Mouse (Mus musculus) limb, embryonic 14.5 days (tissue): ENCODE data around the gene Usp3. TPM values are rescaled to one million over a fixed set of nuclear protein-coding genes. Genes with fewer than 3 reads are reported as not detected.
A peak's percentile ranks its signal among the peaks of the same experiment; 100 is the strongest.

ENCODE experiments used
- ATAC-seq: fragments of 200-750 bp; cut with Nextera tagmentation; 2 replicates; pipeline ENCODE4 v1.8.0; 2017; ENCODE audit warnings: low read depth, moderate number of reproducible peaks, moderate TSS enrichment; ENCODE audit not compliant: low FRiP score
- DNase-seq: peaks from one replicate; pipeline ENCODE4 v3.0.0-alpha.2; 2015; ENCODE audit warnings: low spot score
- H3K27ac ChIP-seq: fragments of 300-500 bp; sonication (generic); replicated peaks from 2 replicates; pipeline ENCODE4 v1.5.1; 2014; ENCODE audit warnings: low read depth, mild to moderate bottlenecking, low read length, moderate library complexity, mixed read lengths
- H3K27me3 ChIP-seq: fragments of 300-500 bp; sonication (generic); 2 replicates; pipeline ENCODE4 v1.6.1; 2014; ENCODE audit warnings: low read length, mixed read lengths; ENCODE audit not compliant: control insufficient read depth, insufficient read depth
- H3K36me3 ChIP-seq: fragments of 300-500 bp; sonication (generic); 2 replicates; pipeline ENCODE4 v1.6.1; 2014; ENCODE audit warnings: mild to moderate bottlenecking, low read length, moderate library complexity, mixed read lengths; ENCODE audit not compliant: control insufficient read depth, insufficient read depth
- H3K4me1 ChIP-seq: fragments of 300-500 bp; sonication (generic); 2 replicates; pipeline ENCODE4 v1.6.1; 2014; ENCODE audit warnings: antibody characterized with exemption, low read length, mixed read lengths; ENCODE audit not compliant: control insufficient read depth, insufficient read depth
- H3K4me2 ChIP-seq: fragments of 300-500 bp; sonication (generic); replicated peaks from 2 replicates; pipeline ENCODE4 v1.6.1; 2014; ENCODE audit warnings: low read depth, mild to moderate bottlenecking, low read length, moderate library complexity; ENCODE audit not compliant: severe bottlenecking
- H3K4me3 ChIP-seq: fragments of 300-500 bp; sonication (generic); replicated peaks from 2 replicates; pipeline ENCODE4 v1.5.1; 2014; ENCODE audit warnings: low read length
- H3K9ac ChIP-seq: fragments of 300-500 bp; sonication (generic); 2 replicates; pipeline ENCODE4 v1.6.1; 2014; ENCODE audit warnings: mild to moderate bottlenecking, low read depth, low read length, moderate library complexity; ENCODE audit not compliant: severe bottlenecking
- H3K9me3 ChIP-seq: fragments of 300-500 bp; sonication (generic); 2 replicates; pipeline ENCODE4 v1.6.1; 2016; ENCODE audit warnings: low read length; ENCODE audit not compliant: control insufficient read depth
- POLR2A ChIP-seq: fragments of 200-500 bp; IDR thresholded peaks from 2 replicates; pipeline ENCODE4 v1.8.0; 2012; ENCODE audit warnings: inconsistent platforms, mild to moderate bottlenecking, moderate library complexity, borderline replicate concordance; ENCODE audit not compliant: insufficient read depth, insufficient read length; ENCODE audit errors: extremely low read depth
- WGBS: fragments of 180-500 bp; shearing (Covaris S2); extraction: QIAGEN DNeasy Blood & Tissue Kit; methylation state at CpG from one replicate; pipeline ENCODE4 v1.1.7; 2014; 5-methylcytosine and 5-hydroxymethylcytosine counted together
- polyA plus RNA-seq, 2 experiments: library from polyadenylated mRNA; depleted of rRNA in 1 of 2; stranded (reverse) in 1 of 2; unstranded in 1 of 2; fragments of >200 nt; fragmentation: Nextera tagmentation in 1 of 2; extraction: Ambion mirVana in 1 of 2; gene quantifications; 2 replicates each; pipeline versions ENCODE4 v1.2.1 to v1.2.3; 2012 to 2014

The Usp3 gene
- polyA plus RNA-seq, 2 experiments: 45.8 to 66.7 TPM

- no peak overlapping the region for H3K4me2 ChIP-seq
- H3K4me1 ChIP-seq: peaks cover 17% of the 10 kb centered on the region
- no peak for DNase-seq
- H3K4me3 ChIP-seq: no peak overlapping the region
- H3K9me3 ChIP-seq: no peaks in the 10 kb centered on the region
- TF ChIP-seq POLR2A: no peak
- no peaks in the 10 kb centered on the region for H3K27me3 ChIP-seq
- peaks cover 69% of the 10 kb centered on the region for H3K36me3 ChIP-seq
- WGBS: 95% methylated on average over 10 of the region's 10 CpGs
- ATAC-seq: no peak
- H3K9ac ChIP-seq: no peak overlapping the region
- H3K27ac ChIP-seq: no peak overlapping the region
These were observed 77.2 kb downstream of the Usp3 start for GRCm38 (mm10) chr9:66515680-66516210.

DNA sequence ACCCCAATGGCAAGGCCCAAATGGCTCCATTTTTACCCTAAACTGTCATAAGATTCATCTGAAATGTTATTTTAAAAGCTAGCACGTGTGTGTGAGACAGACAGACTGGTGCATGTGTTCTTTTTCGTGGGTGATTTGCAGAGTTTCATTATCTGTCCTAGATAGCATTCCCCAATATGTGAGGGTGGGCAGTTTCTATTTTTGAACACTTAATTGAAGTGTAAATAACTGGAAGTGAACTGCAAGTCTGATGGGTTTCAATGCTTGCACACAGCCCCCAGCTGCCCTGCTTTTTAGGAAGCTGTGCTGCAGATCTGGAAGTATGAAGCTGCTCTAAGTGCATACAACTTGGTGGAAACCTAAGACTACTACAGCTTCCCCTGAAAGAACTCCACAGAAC is 77.8 kb downstream of the Usp3 start:
- TF ChIP-seq POLR2A: no peak
- H3K9me3 ChIP-seq: no peaks in the 10 kb centered on the region
- H3K9ac ChIP-seq: no peak overlapping the region
- 82% methylated on average over 2 of the region's 2 CpGs for WGBS
- H3K4me2 ChIP-seq: no peak overlapping the region
- H3K4me3 ChIP-seq: no peak overlapping the region
- H3K36me3 ChIP-seq: peaks cover 62% of the 10 kb centered on the region
- H3K4me1 ChIP-seq: peaks cover 23% of the 10 kb centered on the region
- DNase-seq (no peak), ATAC-seq (no peak)
- H3K27me3 ChIP-seq: no peaks in the 10 kb centered on the region
- no peak overlapping the region for H3K27ac ChIP-seq

- 0 out of 2 replicates have a peak within 1 kb of the TSS, but pooled peaks have one; percentile 7 for H3K9ac ChIP-seq
- H3K4me2 ChIP-seq: no peak within 1 kb of the TSS
- 65% methylated on average over 17 of the region's 17 CpGs for WGBS
- DNase-seq (no peak), ATAC-seq (no peak)
- TF ChIP-seq POLR2A: no peak
- no peaks in the 10 kb centered on the region for H3K27me3 ChIP-seq
- peaks cover 55% of the 10 kb centered on the region for H3K36me3 ChIP-seq
- peaks cover 23% of the 10 kb centered on the region for H3K4me1 ChIP-seq
- 0 out of 2 replicates have a peak within 1 kb of the TSS, but pooled peaks have one; percentile 33 for H3K27ac ChIP-seq
- no peaks in the 10 kb centered on the region for H3K9me3 ChIP-seq
- no peak within 1 kb of the TSS for H3K4me3 ChIP-seq
These were observed 78.6 kb downstream of the Usp3 start, which contains the start of gene Fbxl22 for GRCm38 (mm10) chr9:66514256-66514770. Gene Fbxl22 (minus strand): TSS chr9:66514593.

- no peak overlapping the region for H3K4me3 ChIP-seq
- ATAC-seq: no peak
- 0 out of 2 replicates have a peak overlapping the region, but pooled peaks have one; percentile 33 for H3K27ac ChIP-seq
- peaks cover 23% of the 10 kb centered on the region for H3K4me1 ChIP-seq
- H3K9me3 ChIP-seq: no peaks in the 10 kb centered on the region
- TF ChIP-seq POLR2A: no peak
- peaks cover 56% of the 10 kb centered on the region for H3K36me3 ChIP-seq
- no peak for DNase-seq
- H3K27me3 ChIP-seq: no peaks in the 10 kb centered on the region
- H3K4me2 ChIP-seq: no peak overlapping the region
- 0 out of 2 replicates have a peak overlapping the region, but pooled peaks have one; percentile 7 for H3K9ac ChIP-seq
- 76% methylated on average over 4 of the region's 4 CpGs for WGBS
These were observed 79.2 kb downstream of the Usp3 start for GRCm38 (mm10) chr9:66513661-66514255.

DNA sequence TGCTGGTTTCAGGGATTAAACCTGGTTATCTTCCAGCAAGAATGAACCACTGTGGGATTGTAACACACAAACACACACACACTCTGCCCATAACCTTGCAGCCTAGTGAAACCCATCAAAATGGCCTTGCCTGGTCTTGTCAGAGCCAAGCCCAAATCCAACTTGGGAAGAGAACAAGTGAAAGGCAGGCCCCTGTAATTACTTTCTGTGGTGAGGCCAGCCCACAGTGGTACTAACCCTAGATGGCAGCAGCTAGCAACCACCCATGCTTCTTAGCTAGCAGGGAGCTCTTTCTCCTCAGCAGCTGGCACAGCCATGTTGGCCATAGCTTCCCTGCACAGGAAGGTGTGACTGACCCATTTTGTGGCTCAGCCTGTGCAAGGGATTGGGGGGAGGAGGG is 79.8 kb downstream of the Usp3 start:
- H3K27me3 ChIP-seq: no peaks in the 10 kb centered on the region
- no peak overlapping the region for H3K27ac ChIP-seq
- TF ChIP-seq POLR2A: no peak
- DNase-seq (peak; percentile 42), ATAC-seq (no peak)
- peaks cover 56% of the 10 kb centered on the region for H3K36me3 ChIP-seq
- H3K4me1 ChIP-seq: peaks cover 23% of the 10 kb centered on the region
- H3K4me3 ChIP-seq: no peak overlapping the region
- peak overlapping the region; percentile 89 for H3K4me2 ChIP-seq
- no peaks in the 10 kb centered on the region for H3K9me3 ChIP-seq
- H3K9ac ChIP-seq: no peak overlapping the region
